Mouse (Mus musculus) C2C12 (cell line): ENCODE data around the gene Dnaic1.

Experiments
- CEBPB ChIP-seq: IDR thresholded peaks from one replicate; pipeline ENCODE4 v1.6.1; 2011; ENCODE audit warnings: low read depth, mild to moderate bottlenecking, control low read depth, moderate library complexity
- CTCF ChIP-seq: IDR thresholded peaks from one replicate; pipeline ENCODE4 v1.5.1; 2011; ENCODE audit not compliant: control insufficient read depth, insufficient read depth, insufficient read length
- MAX ChIP-seq: IDR thresholded peaks from one replicate; pipeline ENCODE4 v1.6.1; 2011; ENCODE audit warnings: mild to moderate bottlenecking, control low read depth
- MYOD1 ChIP-seq: IDR thresholded peaks from one replicate; pipeline ENCODE4 v1.6.1; 2011; ENCODE audit warnings: low read depth; ENCODE audit not compliant: control insufficient read depth, insufficient read length
- MYOG ChIP-seq: IDR thresholded peaks from one replicate; pipeline ENCODE4 v1.6.1; 2011; ENCODE audit not compliant: control insufficient read depth, insufficient read length; ENCODE audit errors: extremely low read depth
- USF1 ChIP-seq: IDR thresholded peaks from one replicate; pipeline ENCODE4 v1.6.1; 2011; ENCODE audit warnings: low read depth, mild to moderate bottlenecking, control low read depth, moderate library complexity

GRCm38 (mm10) chr4:41679291-41679690 lies 109.7 kb downstream of the Dnaic1 start:
- TF ChIP-seq CTCF (no peak), USF1 (no peak), MYOG (no peak), CEBPB (no peak), MAX (no peak), MYOD1 (no peak)
